Mouse (Mus musculus) layer of hippocampus, adult 6 months (tissue): Measurements from ENCODE around the gene Ear1. TPM values are rescaled to one million over a fixed set of nuclear protein-coding genes. Genes with fewer than 3 reads are reported as not detected.

Source experiments
- long read RNA-seq, 2 experiments: library from polyadenylated mRNA; unstranded; transcript quantifications; one replicate each; pipeline ENCODE4 v2.0.0; 2019 to 2020
- polyA plus RNA-seq: library from polyadenylated mRNA; unstranded; fragments of <200 nt; fragmentation: Nextera tagmentation; gene quantifications from 2 replicates; pipeline ENCODE4 v1.2.3, GENCODE M21; 2021

The Ear1 gene
- polyA plus RNA-seq: not detected in 2 replicates
- long read RNA-seq, experiment 1: 0 reads
- long read RNA-seq, experiment 2: 0 reads

DNA sequence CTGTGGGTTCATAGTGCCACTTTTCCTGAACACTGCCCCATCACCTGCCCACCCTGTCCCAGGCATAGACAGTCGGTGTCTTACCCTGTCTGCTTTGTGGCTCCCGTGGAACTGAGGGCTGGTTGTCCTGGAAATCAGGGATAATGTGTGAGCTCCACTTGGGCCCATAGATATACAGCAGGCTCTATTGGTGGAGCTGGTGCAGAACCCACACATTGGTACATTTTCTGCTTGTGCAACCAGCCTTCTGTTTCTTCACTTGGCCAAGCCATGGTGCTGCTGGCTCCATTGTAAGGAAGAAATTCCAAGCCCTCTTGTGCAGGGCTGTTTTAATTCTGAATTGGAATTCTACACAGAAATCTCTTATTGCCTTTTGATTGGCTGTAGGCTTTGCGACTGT lies at the start of gene Ear1:
Gene Ear1 (minus strand): TSS at position 101 of the 400 bp plus-strand sequence.

GRCm38 (mm10) chr14:43924688-43925403 lies 49.5 kb upstream of the Ear1 start, which contains the start of gene Gm8113:
TSS of gene Gm8113 (plus strand) at chr14:43925390.

GRCm38 (mm10) chr14:43923459-43923858 lies 48.1 kb upstream of the Ear1 start, which contains the start of gene Ear10:
TSS of gene Ear10 (minus strand) at chr14:43923559.

DNA sequence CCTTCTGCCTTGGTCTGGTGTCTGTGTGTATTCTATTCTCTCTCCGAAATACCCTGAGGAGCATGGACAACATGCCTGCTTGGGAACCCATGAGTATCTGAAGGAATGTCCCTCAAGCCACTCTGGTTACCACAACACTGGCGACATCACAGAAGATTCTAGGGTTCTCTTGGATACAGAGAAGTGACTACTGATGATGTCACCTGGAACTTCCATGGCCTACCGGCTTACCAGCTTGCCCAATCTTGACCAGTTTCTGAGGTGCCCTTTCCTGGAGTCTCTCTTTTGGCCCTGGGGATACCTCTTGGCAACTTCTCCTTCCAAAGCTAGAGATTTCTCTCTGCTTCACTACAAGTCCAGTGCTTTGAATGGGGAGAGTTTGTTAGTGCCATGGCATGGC lies 90.7 kb downstream of the Ear1 start, which contains the start of gene Gm8180:
Gene Gm8180 (minus strand): TSS at position 101 of the 400 bp plus-strand sequence.

Other genes with a start within 250 kb of the Ear1 start
- not detected in 2 replicates for gene Gm8165, start 198.3 kb downstream of the Ear1 start, polyA plus RNA-seq
- gene Gm7324, start 177.7 kb downstream of the Ear1 start, polyA plus RNA-seq: 0.35 TPM in 1 of 2 replicates, not detected in the other
- gene Gm16506, start 148.0 kb downstream of the Ear1 start, polyA plus RNA-seq: not detected in 2 replicates
- gene Gm6526, start 127.7 kb downstream of the Ear1 start, polyA plus RNA-seq: not detected in 2 replicates
- not detected in 2 replicates for gene Gm8180, start 90.8 kb downstream of the Ear1 start, polyA plus RNA-seq
- gene Ear10, start 48.0 kb upstream of the Ear1 start, polyA plus RNA-seq: not detected in 2 replicates
- gene Gm8113, start 49.9 kb upstream of the Ear1 start, polyA plus RNA-seq: not detected in 2 replicates
- not detected in 2 replicates for gene Ang5, start 81.6 kb upstream of the Ear1 start, polyA plus RNA-seq
- not detected in 2 replicates for gene Ang6, start 126.8 kb upstream of the Ear1 start, polyA plus RNA-seq
- gene Ear2, start 227.1 kb upstream of the Ear1 start, polyA plus RNA-seq: not detected in 2 replicates
- gene Gm3327, start 248.3 kb upstream of the Ear1 start, polyA plus RNA-seq: not detected in 2 replicates